Mouse (Mus musculus): ENCODE measurements around the gene Frmd4b. TPM values are rescaled to one million over a fixed set of nuclear protein-coding genes. Genes with fewer than 3 reads are reported as not detected.

The Frmd4b gene
- total RNA-seq, 1 experiment = 2.1 TPM

DNA sequence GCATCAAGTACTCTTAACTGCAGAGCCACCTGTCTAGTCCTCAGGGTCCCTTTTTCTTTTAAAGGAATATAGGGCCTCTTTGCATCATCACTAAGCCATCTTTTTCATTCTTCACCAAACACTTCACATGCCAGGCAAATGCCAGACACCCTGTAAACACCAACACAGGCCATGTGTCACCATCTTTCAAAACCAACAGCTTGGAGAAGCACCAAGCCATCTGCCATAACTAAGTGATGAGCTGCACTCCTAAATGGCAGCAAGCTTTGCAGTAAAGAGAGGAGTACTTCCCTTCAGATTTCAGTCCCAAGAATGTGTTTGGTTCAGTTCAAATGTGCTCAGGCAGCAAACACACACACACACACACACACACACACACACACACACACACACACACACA is 154.9 kb downstream of the Frmd4b start:
- Histone ChIP-seq H3K9ac (ENCODE audit: insufficient read depth, low read depth, low read length, poor library complexity, severe bottlenecking) (no peak overlapping the region), H3K4me1 (ENCODE audit: control insufficient read depth in 2 of 2, insufficient read depth in 2 of 2, low read length in 2 of 2, poor library complexity in 1 of 2) (0 out of 4 replicates have a peak, but pooled peaks cover 0 to 5% of the 10 kb centered on the region in 2 experiments), H3K36me3 (ENCODE audit: control insufficient read depth, insufficient read depth, low read length, poor library complexity, severe bottlenecking) (no peaks in the 10 kb centered on the region), H3K9me3 (ENCODE audit: control insufficient read depth, insufficient read depth, low read depth, low read length) (no peaks in the 10 kb centered on the region), H3K27ac (ENCODE audit: insufficient read depth, low read depth, low read length, poor library complexity, severe bottlenecking) (no peak overlapping the region), H3K4me3 (ENCODE audit: insufficient read depth in 1 of 2, low read depth in 1 of 2, low read length in 2 of 2, poor library complexity in 1 of 2, severe bottlenecking in 1 of 2) (no peak overlapping the region)
- in situ Hi-C loops (cut with MboI; ENCODE audit: low sequenced_read_pairs in 2 of 2, unreplicated experiment in 2 of 2) = no loop called here
- DNase-seq (ENCODE audit: low read depth, low spot score) = no peak
- TF ChIP-seq ZNF384 (IDR thresholded peaks at IDR 0.05; ENCODE audit: low read depth, low read length) (no peak), HCFC1 (IDR thresholded peaks at IDR 0.05; ENCODE audit: borderline replicate concordance, insufficient read depth, low read length) (no peak), CHD2 (IDR thresholded peaks at IDR 0.05; ENCODE audit: low read depth, low read length) (no peak)

DNA sequence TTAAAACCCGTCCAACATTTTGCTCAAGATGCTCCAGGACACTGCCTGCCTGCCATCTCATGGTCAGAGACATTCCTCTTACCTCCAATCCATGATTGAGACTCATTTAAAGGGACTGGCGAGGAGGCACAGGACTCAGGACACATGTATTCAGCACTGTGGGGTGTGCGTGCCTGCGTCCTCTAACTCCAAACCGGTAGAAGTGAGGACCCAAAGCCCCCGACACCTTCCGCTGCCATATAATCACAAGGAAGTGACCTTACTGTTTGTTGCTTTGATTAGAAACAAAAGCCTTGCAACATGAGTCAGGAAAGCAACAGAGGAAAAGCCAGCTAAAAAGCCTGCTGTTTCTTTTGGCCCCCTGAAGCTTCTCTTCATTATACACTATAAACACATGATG is 158.2 kb downstream of the Frmd4b start:
- in situ Hi-C loops (cut with MboI; ENCODE audit: low sequenced_read_pairs in 2 of 2, unreplicated experiment in 2 of 2) = no loop called here
- TF ChIP-seq ZC3H11A (IDR thresholded peaks at IDR 0.05; ENCODE audit: borderline replicate concordance, low read depth, low read length) (no peak), CHD2 (IDR thresholded peaks at IDR 0.05; ENCODE audit: low read depth, low read length) (no peak), ZNF384 (IDR thresholded peaks at IDR 0.05; ENCODE audit: low read depth, low read length) (no peak), MAFK (IDR thresholded peaks at IDR 0.05; ENCODE audit: insufficient read depth, low read depth, low read length) (no peak), HCFC1 (IDR thresholded peaks at IDR 0.05; ENCODE audit: borderline replicate concordance, insufficient read depth, low read length) (no peak)
- Histone ChIP-seq H3K9ac (ENCODE audit: insufficient read depth, low read depth, low read length, poor library complexity, severe bottlenecking) (no peak overlapping the region), H3K9me3 (ENCODE audit: control insufficient read depth, insufficient read depth, low read depth, low read length) (no peaks in the 10 kb centered on the region), H3K4me3 (ENCODE audit: insufficient read depth in 1 of 2, low read depth in 1 of 2, low read length in 2 of 2, poor library complexity in 1 of 2, severe bottlenecking in 1 of 2) (no peak overlapping the region), H3K4me1 (ENCODE audit: control insufficient read depth in 2 of 2, insufficient read depth in 2 of 2, low read length in 2 of 2, poor library complexity in 1 of 2) (peaks cover 3 to 5% of the 10 kb centered on the region in 2 experiments; a peak in 1 of 4 replicates), H3K27ac (ENCODE audit: insufficient read depth, low read depth, low read length, poor library complexity, severe bottlenecking) (no peak overlapping the region), H3K36me3 (ENCODE audit: control insufficient read depth, insufficient read depth, low read length, poor library complexity, severe bottlenecking) (no peaks in the 10 kb centered on the region)
- no peak for DNase-seq (ENCODE audit: low read depth, low spot score)

DNA sequence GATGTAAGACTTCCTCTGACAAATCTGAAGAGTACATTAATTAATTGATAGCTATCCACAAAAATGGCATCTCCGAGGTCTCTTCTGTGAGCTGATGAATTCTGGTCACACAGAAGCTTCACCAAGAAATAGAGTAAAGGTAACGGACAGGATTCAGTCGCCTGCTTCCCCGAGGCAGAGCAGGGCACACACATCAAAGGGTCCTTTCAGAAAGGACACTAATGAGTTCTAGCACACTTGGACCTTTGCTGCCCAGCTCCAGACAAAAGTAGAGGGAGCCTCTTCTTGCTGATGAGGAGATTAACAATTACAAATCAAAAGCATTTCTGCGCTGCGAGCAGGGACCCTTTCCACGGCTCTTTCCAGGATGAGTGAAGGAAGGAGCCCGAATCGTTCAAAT is 159.0 kb downstream of the Frmd4b start:
- no peak overlapping the region for H3K4me3 ChIP-seq (ENCODE audit: insufficient read depth in 1 of 2, low read depth in 1 of 2, low read length in 2 of 2, poor library complexity in 1 of 2, severe bottlenecking in 1 of 2)
- no peaks in the 10 kb centered on the region for H3K36me3 ChIP-seq (ENCODE audit: control insufficient read depth, insufficient read depth, low read length, poor library complexity, severe bottlenecking)
- no peak for DNase-seq (ENCODE audit: low read depth, low spot score)
- in situ Hi-C loops (cut with MboI; ENCODE audit: low sequenced_read_pairs in 2 of 2, unreplicated experiment in 2 of 2) = no loop called here
- no peak for TF ChIP-seq CHD2 (IDR thresholded peaks at IDR 0.05; ENCODE audit: low read depth, low read length)
- no peak for TF ChIP-seq HCFC1 (IDR thresholded peaks at IDR 0.05; ENCODE audit: borderline replicate concordance, insufficient read depth, low read length)
- TF ChIP-seq ZC3H11A (IDR thresholded peaks at IDR 0.05; ENCODE audit: borderline replicate concordance, low read depth, low read length) = no peak
- no peak for TF ChIP-seq MAFK (IDR thresholded peaks at IDR 0.05; ENCODE audit: insufficient read depth, low read depth, low read length)
- TF ChIP-seq ZNF384 (IDR thresholded peaks at IDR 0.05; ENCODE audit: low read depth, low read length) = no peak
- H3K9me3 ChIP-seq (ENCODE audit: control insufficient read depth, insufficient read depth, low read depth, low read length) = no peaks in the 10 kb centered on the region
- no peak overlapping the region for H3K9ac ChIP-seq (ENCODE audit: insufficient read depth, low read depth, low read length, poor library complexity, severe bottlenecking)
- no peak overlapping the region for H3K27ac ChIP-seq (ENCODE audit: insufficient read depth, low read depth, low read length, poor library complexity, severe bottlenecking)
- peaks cover 3 to 5% of the 10 kb centered on the region in 2 experiments; a peak in 1 of 4 replicates for H3K4me1 ChIP-seq (ENCODE audit: control insufficient read depth in 2 of 2, insufficient read depth in 2 of 2, low read length in 2 of 2, poor library complexity in 1 of 2)

DNA sequence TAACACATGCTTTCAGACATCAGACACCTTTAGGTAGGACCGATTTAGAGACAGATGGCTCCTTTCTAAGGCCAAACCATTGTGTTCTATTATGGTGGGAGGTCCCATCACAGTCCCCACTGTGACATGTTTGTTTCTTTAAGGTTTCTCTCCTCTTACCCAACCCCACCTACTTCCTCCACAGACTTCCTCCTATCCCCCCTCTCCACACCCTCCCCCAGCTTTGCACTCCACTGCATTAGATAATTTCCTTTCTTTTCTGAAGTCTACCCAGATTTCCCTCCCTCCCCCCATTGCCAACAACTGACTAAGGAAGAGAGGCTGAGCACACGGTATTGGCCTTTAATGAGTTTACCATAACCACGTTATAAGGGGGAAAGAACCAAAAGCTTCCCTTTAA is 159.4 kb downstream of the Frmd4b start:
- in situ Hi-C loops (cut with MboI; ENCODE audit: low sequenced_read_pairs in 2 of 2, unreplicated experiment in 2 of 2) = no loop called here
- TF ChIP-seq HCFC1 (IDR thresholded peaks at IDR 0.05; ENCODE audit: borderline replicate concordance, insufficient read depth, low read length) (no peak), ZC3H11A (IDR thresholded peaks at IDR 0.05; ENCODE audit: borderline replicate concordance, low read depth, low read length) (no peak), ZNF384 (IDR thresholded peaks at IDR 0.05; ENCODE audit: low read depth, low read length) (no peak), CHD2 (IDR thresholded peaks at IDR 0.05; ENCODE audit: low read depth, low read length) (no peak), MAFK (IDR thresholded peaks at IDR 0.05; ENCODE audit: insufficient read depth, low read depth, low read length) (no peak)
- Histone ChIP-seq H3K9ac (ENCODE audit: insufficient read depth, low read depth, low read length, poor library complexity, severe bottlenecking) (no peak overlapping the region), H3K27ac (ENCODE audit: insufficient read depth, low read depth, low read length, poor library complexity, severe bottlenecking) (no peak overlapping the region), H3K9me3 (ENCODE audit: control insufficient read depth, insufficient read depth, low read depth, low read length) (no peaks in the 10 kb centered on the region), H3K36me3 (ENCODE audit: control insufficient read depth, insufficient read depth, low read length, poor library complexity, severe bottlenecking) (no peaks in the 10 kb centered on the region), H3K4me1 (ENCODE audit: control insufficient read depth in 2 of 2, insufficient read depth in 2 of 2, low read length in 2 of 2, poor library complexity in 1 of 2) (peaks cover 3 to 5% of the 10 kb centered on the region in 2 experiments; a peak in 1 of 4 replicates), H3K4me3 (ENCODE audit: insufficient read depth in 1 of 2, low read depth in 1 of 2, low read length in 2 of 2, poor library complexity in 1 of 2, severe bottlenecking in 1 of 2) (no peak overlapping the region)
- DNase-seq (ENCODE audit: low read depth, low spot score) = no peak

DNA sequence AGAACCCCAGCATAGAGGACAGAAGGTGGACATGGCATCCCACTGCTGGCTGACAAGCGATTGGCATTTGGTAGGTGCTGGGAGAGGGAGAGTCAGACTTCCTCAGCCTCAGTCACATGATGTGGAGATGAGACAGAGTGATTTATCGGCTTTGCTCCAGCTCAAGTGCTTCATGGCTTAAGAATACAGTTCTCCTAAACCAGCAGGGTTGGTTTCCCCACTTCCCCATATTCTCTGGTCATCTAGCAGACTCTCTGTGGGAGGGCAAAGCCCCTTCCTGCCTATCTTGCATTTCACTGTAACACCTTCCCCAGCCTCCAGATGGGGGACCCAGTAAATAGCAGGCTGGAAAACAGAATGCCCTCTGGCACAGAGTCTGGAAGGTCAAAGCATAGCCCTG is 160.1 kb downstream of the Frmd4b start:
- Histone ChIP-seq H3K9ac (ENCODE audit: insufficient read depth, low read depth, low read length, poor library complexity, severe bottlenecking) (no peak overlapping the region), H3K4me1 (ENCODE audit: control insufficient read depth in 2 of 2, insufficient read depth in 2 of 2, low read length in 2 of 2, poor library complexity in 1 of 2) (peaks cover 3 to 5% of the 10 kb centered on the region in 2 experiments; a peak in 1 of 4 replicates), H3K27ac (ENCODE audit: insufficient read depth, low read depth, low read length, poor library complexity, severe bottlenecking) (no peak overlapping the region), H3K4me3 (ENCODE audit: insufficient read depth in 1 of 2, low read depth in 1 of 2, low read length in 2 of 2, poor library complexity in 1 of 2, severe bottlenecking in 1 of 2) (no peak overlapping the region), H3K9me3 (ENCODE audit: control insufficient read depth, insufficient read depth, low read depth, low read length) (no peaks in the 10 kb centered on the region), H3K36me3 (ENCODE audit: control insufficient read depth, insufficient read depth, low read length, poor library complexity, severe bottlenecking) (no peaks in the 10 kb centered on the region)
- TF ChIP-seq MAFK (IDR thresholded peaks at IDR 0.05; ENCODE audit: insufficient read depth, low read depth, low read length) = no peak
- no peak for TF ChIP-seq ZC3H11A (IDR thresholded peaks at IDR 0.05; ENCODE audit: borderline replicate concordance, low read depth, low read length)
- TF ChIP-seq ZNF384 (IDR thresholded peaks at IDR 0.05; ENCODE audit: low read depth, low read length) = no peak
- no peak for TF ChIP-seq HCFC1 (IDR thresholded peaks at IDR 0.05; ENCODE audit: borderline replicate concordance, insufficient read depth, low read length)
- no peak for TF ChIP-seq CHD2 (IDR thresholded peaks at IDR 0.05; ENCODE audit: low read depth, low read length)
- in situ Hi-C loops (cut with MboI; ENCODE audit: low sequenced_read_pairs in 2 of 2, unreplicated experiment in 2 of 2) = no loop called here
- no peak for DNase-seq (ENCODE audit: low read depth, low spot score)
